Mouse (Mus musculus) liver, embryonic 14.5 days (tissue): ENCODE results near the gene Olfr1136. TPM values are rescaled to one million over a fixed set of nuclear protein-coding genes. Genes with fewer than 3 reads are reported as not detected.

ENCODE experiments used
- ATAC-seq: fragments of 200-750 bp; cut with Nextera tagmentation; 2 replicates; pipeline ENCODE4 v1.8.0; 2017; ENCODE audit warnings: moderate number of reproducible peaks, mild to moderate bottlenecking, moderate library complexity; ENCODE audit not compliant: insufficient read depth
- DNase-seq, 3 experiments: peaks; one replicate each; pipeline ENCODE4 v3.0.0-alpha.2; 2012 to 2013; ENCODE audit warnings: low read depth in 3 of 3, low spot score in 3 of 3
- H3K27ac ChIP-seq: fragments of 300-500 bp; sonication (generic); 2 replicates; pipeline ENCODE4 v1.5.1; 2014; ENCODE audit warnings: moderate library complexity, mild to moderate bottlenecking, control low read depth, inconsistent platforms
- H3K27me3 ChIP-seq: fragments of 300-500 bp; sonication (generic); 2 replicates; pipeline ENCODE4 v1.6.1; 2014; ENCODE audit warnings: mild to moderate bottlenecking, low read length, moderate library complexity; ENCODE audit not compliant: control insufficient read depth, insufficient read depth
- H3K36me3 ChIP-seq: fragments of 300-500 bp; sonication (generic); replicated peaks from 2 replicates; pipeline ENCODE4 v1.6.1; 2014; ENCODE audit warnings: low read depth; ENCODE audit not compliant: control insufficient read depth, insufficient read depth
- H3K4me1 ChIP-seq, 2 experiments: fragments of 200-500 bp in 1 of 2; fragments of 300-500 bp in 1 of 2; sonication (generic) in 1 of 2; replicated peaks; 2 replicates each; pipeline ENCODE4 v1.6.1; 2012 to 2014; ENCODE audit warnings: antibody characterized with exemption in 1 of 2, inconsistent platforms in 1 of 2, low read length in 1 of 2; ENCODE audit not compliant: control insufficient read depth in 2 of 2, insufficient read depth in 2 of 2
- H3K4me2 ChIP-seq: fragments of 300-500 bp; sonication (generic); 2 replicates; pipeline ENCODE4 v1.6.1; 2014; ENCODE audit warnings: low read depth, mild to moderate bottlenecking, control low read depth, moderate library complexity
- H3K4me3 ChIP-seq, 2 experiments: fragments of 200-500 bp in 1 of 2; fragments of 300-500 bp in 1 of 2; sonication (generic) in 1 of 2; 2 replicates each; pipeline ENCODE4 v1.5.1; 2012 to 2014; ENCODE audit warnings: low read depth in 2 of 2, low read length in 2 of 2, mild to moderate bottlenecking in 2 of 2, control low read depth in 1 of 2, inconsistent platforms in 1 of 2, moderate library complexity in 1 of 2; ENCODE audit not compliant: insufficient read depth in 1 of 2
- H3K9ac ChIP-seq: fragments of 300-500 bp; sonication (generic); replicated peaks from 2 replicates; pipeline ENCODE4 v1.6.1; 2014; ENCODE audit warnings: mild to moderate bottlenecking, control low read depth, moderate library complexity
- H3K9me3 ChIP-seq: fragments of 300-500 bp; sonication (generic); 2 replicates; pipeline ENCODE4 v1.6.1; 2016; ENCODE audit warnings: low read length, mixed read lengths; ENCODE audit not compliant: control insufficient read depth
- CTCF ChIP-seq: IDR thresholded peaks from 2 replicates; pipeline ENCODE4 v1.5.1; 2016; ENCODE audit warnings: antibody characterized with exemption, low read depth, control low read depth
- EP300 ChIP-seq: IDR thresholded peaks from 2 replicates; pipeline ENCODE4 v1.6.1; 2016; ENCODE audit warnings: antibody characterized with exemption, low read depth
- WGBS: fragments of 180-500 bp; shearing (Covaris S2); extraction: QIAGEN DNeasy Blood & Tissue Kit; methylation state at CpG from one replicate; pipeline ENCODE4 v1.1.7; 2014; ENCODE audit not compliant: insufficient replicate concordance; 5-methylcytosine and 5-hydroxymethylcytosine counted together
- polyA plus RNA-seq, 2 experiments: library from polyadenylated mRNA; depleted of rRNA in 1 of 2; stranded (reverse) in 1 of 2; unstranded in 1 of 2; fragments of >200 nt; fragmentation: Nextera tagmentation in 1 of 2; extraction: Ambion mirVana in 1 of 2; gene quantifications; 2 replicates each; pipeline versions ENCODE4 v1.2.1 to v1.2.3; 2012 to 2014

Gene Olfr1136
- polyA plus RNA-seq, 2 experiments = not detected

DNA sequence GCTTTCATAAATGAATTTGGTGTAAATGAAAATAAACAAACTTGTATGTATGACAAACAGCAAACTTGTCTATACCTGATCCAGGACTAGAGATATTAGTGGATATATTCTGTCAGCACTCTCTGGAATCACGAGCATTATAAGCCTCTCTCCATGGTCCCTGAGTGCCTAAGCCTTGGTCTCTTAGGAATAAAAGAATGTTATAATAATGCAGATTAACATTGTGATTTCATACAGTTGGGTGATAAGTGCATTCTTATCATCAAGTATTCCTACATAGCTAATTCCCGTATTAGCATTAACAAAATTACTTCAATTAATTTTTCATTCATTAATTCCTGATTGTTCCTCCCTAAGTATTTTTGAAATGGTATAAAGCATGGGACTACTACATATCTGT lies 35.4 kb downstream of the Olfr1136 start, which contains the start of gene Olfr1134:
TSS of gene Olfr1134 (minus strand) at position 101 of the 400 bp plus-strand sequence.
- 46% methylated on average over 2 of the region's 2 CpGs for WGBS
- no peak for ATAC-seq
- no peaks in the 10 kb centered on the region for H3K36me3 ChIP-seq
- H3K27me3 ChIP-seq = no peaks in the 10 kb centered on the region
- no peak within 1 kb of the TSS for H3K4me2 ChIP-seq
- TF ChIP-seq EP300 (no peak), CTCF (no peak)
- H3K9me3 ChIP-seq = no peaks in the 10 kb centered on the region
- no peak within 1 kb of the TSS for H3K4me3 ChIP-seq
- H3K4me1 ChIP-seq = no peaks in the 10 kb centered on the region
- DNase-seq = no peak
- H3K27ac ChIP-seq = no peak within 1 kb of the TSS
- no peak within 1 kb of the TSS for H3K9ac ChIP-seq

- Histone ChIP-seq H3K9ac (no peak within 1 kb of the TSS), H3K4me1 (no peaks in the 10 kb centered on the region), H3K36me3 (no peaks in the 10 kb centered on the region), H3K4me2 (no peak within 1 kb of the TSS), H3K27me3 (no peaks in the 10 kb centered on the region), H3K27ac (no peak within 1 kb of the TSS), H3K4me3 (no peak within 1 kb of the TSS), H3K9me3 (no peaks in the 10 kb centered on the region)
- ATAC-seq = no peak
- no peak for DNase-seq
- no peak for TF ChIP-seq CTCF
- no peak for TF ChIP-seq EP300
These were observed 46.5 kb downstream of the Olfr1136 start, which contains the start of gene Olfr1133 for GRCm38 (mm10) chr2:87647274-87647673. Olfr1133 (minus strand) TSS chr2:87647374.

Other genes with a start within 250 kb of the Olfr1136 start
- not detected in 2 replicates for gene Olfr1126, start 240.0 kb downstream of the Olfr1136 start, polyA plus RNA-seq (2012; rRNA removed)
- not detected in 2 replicates for gene Olfr1126, start 240.0 kb downstream of the Olfr1136 start, polyA plus RNA-seq (2014; fragmentation: Nextera tagmentation; extraction: Ambion mirVana)
- gene Pramel7, start 196.9 kb downstream of the Olfr1136 start, polyA plus RNA-seq (2012; rRNA removed) = not detected in 2 replicates
- gene Pramel7, start 196.9 kb downstream of the Olfr1136 start, polyA plus RNA-seq (2014; fragmentation: Nextera tagmentation; extraction: Ambion mirVana) = not detected in 2 replicates
- gene Pramel6, start 187.4 kb downstream of the Olfr1136 start, polyA plus RNA-seq (2012; rRNA removed) = not detected in 2 replicates
- not detected in 2 replicates for gene Pramel6, start 187.4 kb downstream of the Olfr1136 start, polyA plus RNA-seq (2014; fragmentation: Nextera tagmentation; extraction: Ambion mirVana)
- gene Olfr153, start 162.2 kb downstream of the Olfr1136 start, polyA plus RNA-seq (2012; rRNA removed) = not detected in 2 replicates
- not detected in 2 replicates for gene Olfr153, start 162.2 kb downstream of the Olfr1136 start, polyA plus RNA-seq (2014; fragmentation: Nextera tagmentation; extraction: Ambion mirVana)
- gene Olfr1128, start 148.4 kb downstream of the Olfr1136 start, polyA plus RNA-seq (2012; rRNA removed) = not detected in 2 replicates
- gene Olfr1128, start 148.4 kb downstream of the Olfr1136 start, polyA plus RNA-seq (2014; fragmentation: Nextera tagmentation; extraction: Ambion mirVana) = not detected in 2 replicates
- not detected in 2 replicates for gene Olfr1129, start 120.0 kb downstream of the Olfr1136 start, polyA plus RNA-seq (2012; rRNA removed)
- gene Olfr1129, start 120.0 kb downstream of the Olfr1136 start, polyA plus RNA-seq (2014; fragmentation: Nextera tagmentation; extraction: Ambion mirVana) = not detected in 2 replicates
- gene Olfr1130, start 87.7 kb downstream of the Olfr1136 start, polyA plus RNA-seq (2012; rRNA removed) = not detected in 2 replicates
- not detected in 2 replicates for gene Olfr1130, start 87.7 kb downstream of the Olfr1136 start, polyA plus RNA-seq (2014; fragmentation: Nextera tagmentation; extraction: Ambion mirVana)
- gene Olfr1131, start 66.8 kb downstream of the Olfr1136 start, polyA plus RNA-seq (2012; rRNA removed) = not detected in 2 replicates
- gene Olfr1131, start 66.8 kb downstream of the Olfr1136 start, polyA plus RNA-seq (2014; fragmentation: Nextera tagmentation; extraction: Ambion mirVana) = not detected in 2 replicates
- gene Olfr1132, start 56.4 kb downstream of the Olfr1136 start, polyA plus RNA-seq (2012; rRNA removed) = not detected in 2 replicates
- not detected in 2 replicates for gene Olfr1132, start 56.4 kb downstream of the Olfr1136 start, polyA plus RNA-seq (2014; fragmentation: Nextera tagmentation; extraction: Ambion mirVana)
- gene Olfr1133, start 46.6 kb downstream of the Olfr1136 start, polyA plus RNA-seq (2012; rRNA removed) = not detected in 2 replicates
- not detected in 2 replicates for gene Olfr1133, start 46.6 kb downstream of the Olfr1136 start, polyA plus RNA-seq (2014; fragmentation: Nextera tagmentation; extraction: Ambion mirVana)
- not detected in 2 replicates for gene Olfr1134, start 35.5 kb downstream of the Olfr1136 start, polyA plus RNA-seq (2012; rRNA removed)
- not detected in 2 replicates for gene Olfr1134, start 35.5 kb downstream of the Olfr1136 start, polyA plus RNA-seq (2014; fragmentation: Nextera tagmentation; extraction: Ambion mirVana)
- gene Olfr1135, start 20.3 kb downstream of the Olfr1136 start, polyA plus RNA-seq (2012; rRNA removed) = not detected in 2 replicates
- gene Olfr1135, start 20.3 kb downstream of the Olfr1136 start, polyA plus RNA-seq (2014; fragmentation: Nextera tagmentation; extraction: Ambion mirVana) = not detected in 2 replicates
- gene Olfr1137, start 19.2 kb upstream of the Olfr1136 start, polyA plus RNA-seq (2012; rRNA removed) = not detected in 2 replicates
- not detected in 2 replicates for gene Olfr1137, start 19.2 kb upstream of the Olfr1136 start, polyA plus RNA-seq (2014; fragmentation: Nextera tagmentation; extraction: Ambion mirVana)
- not detected in 2 replicates for gene Olfr1138, start 46.0 kb upstream of the Olfr1136 start, polyA plus RNA-seq (2012; rRNA removed)
- gene Olfr1138, start 46.0 kb upstream of the Olfr1136 start, polyA plus RNA-seq (2014; fragmentation: Nextera tagmentation; extraction: Ambion mirVana) = not detected in 2 replicates
- gene Olfr1140, start 49.8 kb upstream of the Olfr1136 start, polyA plus RNA-seq (2012; rRNA removed) = not detected in 2 replicates
- not detected in 2 replicates for gene Olfr1140, start 49.8 kb upstream of the Olfr1136 start, polyA plus RNA-seq (2014; fragmentation: Nextera tagmentation; extraction: Ambion mirVana)
- gene Olfr1141, start 60.0 kb upstream of the Olfr1136 start, polyA plus RNA-seq (2012; rRNA removed) = not detected in 2 replicates
- not detected in 2 replicates for gene Olfr1141, start 60.0 kb upstream of the Olfr1136 start, polyA plus RNA-seq (2014; fragmentation: Nextera tagmentation; extraction: Ambion mirVana)
- not detected in 2 replicates for gene Olfr152, start 85.5 kb upstream of the Olfr1136 start, polyA plus RNA-seq (2012; rRNA removed)
- not detected in 2 replicates for gene Olfr152, start 85.5 kb upstream of the Olfr1136 start, polyA plus RNA-seq (2014; fragmentation: Nextera tagmentation; extraction: Ambion mirVana)
- not detected in 2 replicates for gene Olfr1143, start 106.6 kb upstream of the Olfr1136 start, polyA plus RNA-seq (2012; rRNA removed)
- gene Olfr1143, start 106.6 kb upstream of the Olfr1136 start, polyA plus RNA-seq (2014; fragmentation: Nextera tagmentation; extraction: Ambion mirVana) = not detected in 2 replicates
- gene Olfr1145, start 115.9 kb upstream of the Olfr1136 start, polyA plus RNA-seq (2012; rRNA removed) = not detected in 2 replicates
- gene Olfr1145, start 115.9 kb upstream of the Olfr1136 start, polyA plus RNA-seq (2014; fragmentation: Nextera tagmentation; extraction: Ambion mirVana) = not detected in 2 replicates
- gene Olfr1148, start 136.6 kb upstream of the Olfr1136 start, polyA plus RNA-seq (2012; rRNA removed) = not detected in 2 replicates
- gene Olfr1148, start 136.6 kb upstream of the Olfr1136 start, polyA plus RNA-seq (2014; fragmentation: Nextera tagmentation; extraction: Ambion mirVana) = not detected in 2 replicates
- gene Olfr1150-ps1, start 150.0 kb upstream of the Olfr1136 start, polyA plus RNA-seq (2012; rRNA removed) = not detected in 2 replicates
- not detected in 2 replicates for gene Olfr1150-ps1, start 150.0 kb upstream of the Olfr1136 start, polyA plus RNA-seq (2014; fragmentation: Nextera tagmentation; extraction: Ambion mirVana)
- not detected in 2 replicates for gene Olfr1151, start 161.9 kb upstream of the Olfr1136 start, polyA plus RNA-seq (2012; rRNA removed)
- not detected in 2 replicates for gene Olfr1151, start 161.9 kb upstream of the Olfr1136 start, polyA plus RNA-seq (2014; fragmentation: Nextera tagmentation; extraction: Ambion mirVana)
- not detected in 2 replicates for gene Olfr1152, start 172.5 kb upstream of the Olfr1136 start, polyA plus RNA-seq (2012; rRNA removed)
- gene Olfr1152, start 172.5 kb upstream of the Olfr1136 start, polyA plus RNA-seq (2014; fragmentation: Nextera tagmentation; extraction: Ambion mirVana) = not detected in 2 replicates
- not detected in 2 replicates for gene Olfr1153, start 201.0 kb upstream of the Olfr1136 start, polyA plus RNA-seq (2012; rRNA removed)
- not detected in 2 replicates for gene Olfr1153, start 201.0 kb upstream of the Olfr1136 start, polyA plus RNA-seq (2014; fragmentation: Nextera tagmentation; extraction: Ambion mirVana)
- gene Olfr1154, start 211.2 kb upstream of the Olfr1136 start, polyA plus RNA-seq (2012; rRNA removed) = not detected in 2 replicates
- not detected in 2 replicates for gene Olfr1154, start 211.2 kb upstream of the Olfr1136 start, polyA plus RNA-seq (2014; fragmentation: Nextera tagmentation; extraction: Ambion mirVana)